Mouse (Mus musculus): ENCODE measurements around the gene Hist2h3c1. TPM values are rescaled to one million over a fixed set of nuclear protein-coding genes. Genes with fewer than 3 reads are reported as not detected.
"Not testable (repeated sequence)": the region's sequence is repeated elsewhere in the genome, so short reads cannot be mapped to it uniquely, and the experiment has no call there.

Gene Hist2h3c1
- polyA plus RNA-seq, 1 experiment from 2014 or later, result not detected

DNA sequence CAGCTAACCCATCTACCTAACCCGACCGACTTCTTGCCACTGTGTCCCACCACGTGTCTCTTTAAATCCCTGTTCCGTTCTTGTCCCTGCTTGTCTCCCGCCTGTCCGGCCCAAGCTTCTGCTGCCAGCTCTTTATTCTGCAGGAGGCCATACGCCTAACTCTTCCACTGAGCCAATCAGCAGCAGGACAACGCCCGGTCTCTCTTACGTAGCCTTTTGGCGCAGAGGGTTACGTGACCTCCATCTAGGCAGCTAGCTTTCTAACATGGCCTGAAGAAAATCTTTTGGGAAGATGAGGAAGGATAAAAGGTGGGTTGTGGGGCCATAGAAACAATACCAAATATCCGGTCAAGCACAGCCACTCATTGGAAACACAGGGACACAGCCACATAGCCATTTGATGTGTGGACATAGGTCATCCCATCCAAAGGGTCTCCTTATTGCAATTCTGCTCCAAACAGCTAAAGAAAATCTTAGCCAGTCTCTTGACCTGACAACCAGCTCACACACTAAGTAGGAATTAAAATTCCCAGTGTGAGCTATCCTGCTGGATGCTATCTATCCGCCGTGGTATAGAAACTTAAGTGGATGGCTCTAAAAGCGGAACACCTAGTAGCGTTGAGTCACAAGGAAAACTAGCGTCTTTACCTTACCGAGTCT lies 15.9 kb downstream of the Hist2h3c1 start:
- H3K9me3 ChIP-seq, result no peaks in the 10 kb centered on the region
- H3K9ac ChIP-seq, result peak overlapping the region; percentile 87
- WGBS, result under 1% methylated on average over 19 of the region's 19 CpGs
- no peaks in the 10 kb centered on the region for H3K36me3 ChIP-seq
- peak overlapping the region; percentile 76 for H3K4me2 ChIP-seq
- H3K27me3 ChIP-seq, result no peaks in the 10 kb centered on the region
- H3K4me3 ChIP-seq, result peak overlapping the region; percentile 62
- peak overlapping the region; percentile 99 for H3K27ac ChIP-seq
- peaks cover 29% of the 10 kb centered on the region for H3K4me1 ChIP-seq
- 0 out of 2 replicates have a peak, but pooled peaks have one; percentile 50 for ATAC-seq (ENCODE audit: insufficient number of reproducible peaks, insufficient read depth, low FRiP score, low TSS enrichment, low read depth)

DNA sequence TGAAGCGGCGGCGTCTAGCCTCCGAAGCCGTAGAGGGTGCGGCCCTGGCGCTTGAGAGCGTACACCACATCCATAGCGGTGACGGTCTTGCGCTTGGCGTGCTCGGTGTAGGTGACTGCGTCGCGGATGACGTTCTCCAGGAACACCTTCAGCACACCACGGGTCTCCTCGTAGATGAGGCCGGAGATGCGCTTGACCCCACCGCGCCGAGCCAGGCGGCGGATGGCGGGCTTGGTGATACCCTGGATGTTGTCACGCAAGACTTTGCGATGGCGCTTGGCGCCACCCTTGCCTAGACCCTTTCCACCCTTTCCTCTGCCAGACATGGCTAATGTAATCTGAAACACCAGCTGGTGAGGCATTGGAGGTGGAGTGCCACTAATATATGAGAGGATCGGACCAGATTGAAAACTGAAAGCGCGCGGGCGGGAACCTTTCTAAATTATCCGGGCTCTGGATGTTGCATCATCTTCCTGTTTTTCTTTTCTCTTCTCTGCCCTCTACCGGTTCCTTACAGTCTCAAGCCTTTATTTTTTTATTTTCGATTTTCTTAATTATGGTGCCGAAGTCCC lies 16.6 kb downstream of the Hist2h3c1 start, which contains the start of gene Hist2h4:
Gene Hist2h4 (minus strand): TSS at position 333 of the 572 bp plus-strand sequence.
- under 1% methylated on average over 40 of the region's 40 CpGs for WGBS
- H3K4me1 ChIP-seq, result peaks cover 36% of the 10 kb centered on the region
- no peaks in the 10 kb centered on the region for H3K9me3 ChIP-seq
- peak within 1 kb of the TSS; percentile 87 for H3K9ac ChIP-seq
- H3K4me3 ChIP-seq, result peak within 1 kb of the TSS; percentile 62
- no peaks in the 10 kb centered on the region for H3K36me3 ChIP-seq
- no peaks in the 10 kb centered on the region for H3K27me3 ChIP-seq
- peak; percentile 83 for ATAC-seq (ENCODE audit: insufficient number of reproducible peaks, insufficient read depth, low FRiP score, low TSS enrichment, low read depth)
- H3K4me2 ChIP-seq, result peak within 1 kb of the TSS; percentile 76
- peak within 1 kb of the TSS; percentile 99 for H3K27ac ChIP-seq

DNA sequence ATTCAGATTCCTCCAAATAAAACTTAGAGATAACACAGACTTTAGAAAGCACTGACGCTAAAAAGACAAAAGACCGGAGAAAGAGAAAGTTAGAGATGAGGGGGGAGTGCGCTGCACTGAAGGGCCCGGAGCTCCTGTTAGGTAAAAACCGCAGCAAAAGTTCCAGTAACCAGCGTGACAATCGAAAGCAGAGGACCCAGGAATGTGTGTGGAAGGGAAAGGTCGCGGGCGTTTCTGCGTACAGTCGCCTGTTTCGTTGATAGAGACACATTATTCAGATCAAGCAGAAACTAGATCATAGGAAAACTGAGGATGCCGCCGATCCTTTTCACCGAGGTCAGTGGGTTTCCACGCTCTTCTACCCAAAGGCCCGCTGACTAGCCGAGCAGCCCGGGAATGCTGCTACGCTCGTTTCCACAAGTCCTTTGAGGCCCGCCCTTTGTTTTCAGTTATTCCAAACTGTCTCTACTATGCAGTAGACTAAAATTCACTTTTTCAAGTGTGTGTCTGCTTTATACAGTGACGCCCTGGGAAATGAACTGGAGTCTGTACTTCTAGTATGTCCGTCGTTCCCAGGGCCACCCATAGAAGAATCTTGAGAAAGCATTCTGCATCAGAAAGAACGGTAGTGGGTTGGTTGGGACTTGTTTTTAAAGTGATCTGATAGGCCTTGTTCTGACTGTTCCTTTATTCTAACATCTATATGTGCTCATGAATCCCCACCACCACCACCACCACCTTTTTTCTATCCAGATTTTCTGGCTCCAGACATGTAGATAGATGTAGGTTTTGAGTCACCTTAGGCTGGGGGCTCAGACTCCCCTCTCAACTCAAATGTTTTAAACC lies 17.3 kb downstream of the Hist2h3c1 start:
- Histone ChIP-seq H3K4me2 (peak overlapping the region; percentile 76), H3K4me1 (peaks cover 38% of the 10 kb centered on the region), H3K9ac (peak overlapping the region; percentile 83), H3K27ac (peak overlapping the region; percentile 99), H3K9me3 (no peaks in the 10 kb centered on the region), H3K27me3 (no peaks in the 10 kb centered on the region), H3K4me3 (peak overlapping the region; percentile 62), H3K36me3 (no peaks in the 10 kb centered on the region)
- ATAC-seq (ENCODE audit: insufficient number of reproducible peaks, insufficient read depth, low FRiP score, low TSS enrichment, low read depth), result no peak
- 6% methylated on average over 27 of the region's 27 CpGs for WGBS

DNA sequence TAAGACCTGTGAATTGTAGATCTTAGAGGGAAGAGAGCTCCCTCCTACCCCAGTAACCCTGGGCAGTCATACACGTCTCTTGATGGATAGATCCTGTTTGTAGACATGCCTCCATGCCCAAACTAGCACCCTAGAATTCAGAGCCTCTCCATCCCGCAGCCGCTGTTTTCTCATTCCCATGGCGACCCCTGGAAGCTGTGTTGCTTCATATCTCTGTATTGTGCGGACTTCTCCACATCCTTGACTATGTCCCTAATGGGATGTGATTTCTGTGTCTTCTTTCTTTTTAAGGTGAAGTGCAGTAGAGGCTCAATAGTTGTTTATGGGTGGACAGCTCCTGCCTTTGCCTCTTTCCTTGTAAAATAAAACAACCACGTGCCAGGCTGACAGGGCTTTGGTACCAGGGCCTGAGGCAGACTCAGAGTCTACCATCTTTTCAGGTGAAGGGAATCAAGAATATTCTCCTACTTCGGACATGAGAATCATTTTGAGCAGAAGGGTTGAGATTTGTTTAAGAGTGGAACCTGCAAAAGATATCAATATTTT lies 18.0 kb downstream of the Hist2h3c1 start:
- Histone ChIP-seq H3K4me2 (peak overlapping the region; percentile 76), H3K27ac (peak overlapping the region; percentile 99), H3K36me3 (no peaks in the 10 kb centered on the region), H3K9me3 (no peaks in the 10 kb centered on the region), H3K27me3 (no peaks in the 10 kb centered on the region), H3K9ac (peak overlapping the region; percentile 83), H3K4me3 (peak overlapping the region; percentile 62), H3K4me1 (peaks cover 38% of the 10 kb centered on the region)
- ATAC-seq (ENCODE audit: insufficient number of reproducible peaks, insufficient read depth, low FRiP score, low TSS enrichment, low read depth), result no peak
- WGBS, result 74% methylated on average over 7 of the region's 7 CpGs

DNA sequence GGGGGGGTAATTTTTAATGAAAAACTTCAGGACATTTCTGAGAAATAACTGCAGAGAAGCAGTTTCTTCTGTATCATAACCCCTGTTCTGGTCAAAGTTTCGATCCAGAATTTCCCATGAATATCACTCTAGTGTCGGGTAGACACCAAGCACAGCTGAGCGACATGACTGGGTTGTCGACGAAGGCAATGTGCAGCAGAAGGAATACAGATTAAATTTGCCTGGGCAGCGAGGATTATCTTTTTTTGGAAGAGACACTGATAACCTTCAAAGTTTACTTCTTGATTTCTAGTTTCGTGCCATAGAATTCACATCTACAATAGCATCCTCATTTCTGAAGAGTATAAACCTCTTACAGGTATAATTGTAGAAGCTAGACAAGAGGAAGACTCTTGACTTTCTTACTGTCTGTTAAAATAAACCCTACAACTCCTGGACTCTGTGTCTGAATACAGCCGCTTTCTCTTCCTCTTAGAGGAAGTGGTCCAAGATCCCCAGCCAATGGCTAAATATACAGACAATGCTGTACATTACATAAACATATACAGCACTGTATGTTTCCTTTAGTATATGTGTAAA lies 19.7 kb downstream of the Hist2h3c1 start:
- WGBS, result 86% methylated on average over 8 of the region's 8 CpGs
- Histone ChIP-seq H3K4me1 (peaks cover 42% of the 10 kb centered on the region), H3K36me3 (no peaks in the 10 kb centered on the region), H3K9ac (no peak overlapping the region), H3K4me2 (no peak overlapping the region), H3K4me3 (no peak overlapping the region), H3K27ac (peak overlapping the region; percentile 11; the same call in 1 of the 2 replicates), H3K27me3 (no peaks in the 10 kb centered on the region), H3K9me3 (no peaks in the 10 kb centered on the region)
- ATAC-seq (ENCODE audit: insufficient number of reproducible peaks, insufficient read depth, low FRiP score, low TSS enrichment, low read depth), result no peak

DNA sequence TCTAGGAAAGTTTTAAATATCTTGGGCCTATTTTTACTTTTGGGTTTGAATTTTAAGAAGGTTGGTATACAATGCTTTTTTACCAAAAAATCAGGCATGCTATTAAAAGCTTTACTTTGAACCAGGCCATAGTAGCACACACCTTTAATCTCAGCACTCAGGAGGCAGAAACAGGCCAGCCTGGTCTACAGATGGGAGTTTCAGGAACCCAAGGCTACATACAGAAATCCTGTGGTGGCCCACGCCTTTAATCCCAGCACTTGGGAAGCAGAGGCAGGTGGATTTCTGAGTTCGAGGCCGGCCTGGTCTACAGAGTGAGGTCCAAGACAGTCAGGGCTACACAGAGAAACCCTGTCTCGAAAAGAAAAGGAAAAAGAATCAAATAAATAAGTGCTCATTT lies 21.1 kb downstream of the Hist2h3c1 start:
- H3K4me2 ChIP-seq, result peak overlapping the region; percentile 87
- H3K4me3 ChIP-seq, result no peak overlapping the region
- H3K9me3 ChIP-seq, result no peaks in the 10 kb centered on the region
- H3K27ac ChIP-seq, result peak overlapping the region; percentile 97
- H3K36me3 ChIP-seq, result no peaks in the 10 kb centered on the region
- no peak for ATAC-seq (ENCODE audit: insufficient number of reproducible peaks, insufficient read depth, low FRiP score, low TSS enrichment, low read depth)
- WGBS, result 69% methylated on average over 4 of the region's 4 CpGs
- H3K4me1 ChIP-seq, result peaks cover 33% of the 10 kb centered on the region
- H3K9ac ChIP-seq, result no peak overlapping the region
- no peaks in the 10 kb centered on the region for H3K27me3 ChIP-seq

DNA sequence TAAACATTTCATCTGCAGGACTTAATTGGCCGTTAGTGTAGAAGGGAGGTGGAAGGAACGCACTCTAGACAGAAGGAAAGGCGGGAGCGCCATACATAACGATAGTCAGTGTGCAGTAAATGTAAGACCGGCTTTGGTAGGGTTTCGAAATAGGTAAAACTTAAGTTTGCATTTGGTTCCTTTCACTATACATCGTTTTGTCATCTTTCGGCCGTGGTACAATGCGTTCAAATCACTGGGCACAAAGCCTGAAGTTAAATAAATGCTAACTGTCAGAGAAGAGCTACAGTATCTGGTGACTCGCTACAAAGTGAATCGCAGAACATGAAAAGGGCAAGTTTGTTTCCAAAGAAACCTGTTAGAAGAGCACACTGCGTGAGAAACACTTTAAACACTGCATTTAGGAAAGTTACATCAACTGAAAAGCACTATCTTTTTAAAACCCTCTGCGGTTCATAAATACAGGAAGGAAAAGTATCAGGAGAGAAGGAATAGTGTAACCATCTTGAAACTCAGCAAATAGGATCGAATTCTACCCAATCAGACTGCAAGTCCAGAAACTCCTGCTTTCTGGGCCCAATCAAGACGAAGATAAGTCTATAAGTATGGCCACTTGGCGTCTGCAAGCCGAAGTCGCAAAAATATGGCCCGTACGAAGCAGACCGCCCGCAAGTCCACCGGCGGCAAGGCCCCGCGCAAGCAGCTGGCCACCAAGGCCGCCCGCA lies 21.7 kb downstream of the Hist2h3c1 start, which contains the start of gene Hist2h3b:
Gene Hist2h3b (plus strand): TSS at position 604 of the 725 bp plus-strand sequence.
- peak within 1 kb of the TSS; percentile 57 for H3K4me3 ChIP-seq
- peak within 1 kb of the TSS; percentile 97 for H3K27ac ChIP-seq
- peaks cover 32% of the 10 kb centered on the region for H3K4me1 ChIP-seq
- H3K9ac ChIP-seq, result peak within 1 kb of the TSS; percentile 83
- 21% methylated on average over 30 of the region's 30 CpGs for WGBS
- peak; percentile 62; the same call in 1 of the 2 replicates for ATAC-seq (ENCODE audit: insufficient number of reproducible peaks, insufficient read depth, low FRiP score, low TSS enrichment, low read depth)
- no peaks in the 10 kb centered on the region for H3K27me3 ChIP-seq
- H3K4me2 ChIP-seq, result peak within 1 kb of the TSS; percentile 87
- H3K9me3 ChIP-seq, result no peaks in the 10 kb centered on the region
- no peaks in the 10 kb centered on the region for H3K36me3 ChIP-seq

DNA sequence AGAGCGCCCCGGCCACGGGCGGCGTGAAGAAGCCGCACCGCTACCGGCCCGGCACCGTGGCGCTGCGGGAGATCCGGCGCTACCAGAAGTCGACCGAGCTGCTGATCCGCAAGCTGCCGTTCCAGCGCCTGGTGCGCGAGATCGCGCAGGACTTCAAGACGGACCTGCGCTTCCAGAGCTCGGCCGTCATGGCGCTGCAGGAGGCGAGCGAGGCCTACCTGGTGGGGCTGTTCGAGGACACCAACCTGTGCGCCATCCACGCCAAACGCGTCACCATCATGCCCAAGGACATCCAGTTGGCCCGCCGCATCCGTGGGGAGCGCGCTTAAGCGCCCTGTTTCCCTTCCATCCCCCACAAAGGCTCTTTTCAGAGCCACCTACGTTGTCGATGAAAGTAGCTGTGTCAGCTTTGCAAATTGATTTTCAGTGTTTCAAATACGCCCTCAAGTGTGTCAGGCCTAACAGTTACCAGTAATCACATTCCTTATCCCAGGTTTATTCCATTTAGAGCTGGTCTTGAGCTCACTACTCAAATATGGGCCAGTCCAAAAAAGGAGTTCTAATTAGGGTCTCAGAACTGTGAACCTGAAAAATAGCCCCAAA lies 22.4 kb downstream of the Hist2h3c1 start:
- Histone ChIP-seq H3K4me2 (peak overlapping the region; percentile 87), H3K27ac (peak overlapping the region; percentile 97), H3K4me3 (peak overlapping the region; percentile 57), H3K4me1 (peaks cover 31% of the 10 kb centered on the region), H3K9ac (peak overlapping the region; percentile 83)
- not testable (repeated sequence) for H3K9me3 ChIP-seq, H3K27me3 ChIP-seq, H3K36me3 ChIP-seq
- ATAC-seq (ENCODE audit: insufficient number of reproducible peaks, insufficient read depth, low FRiP score, low TSS enrichment, low read depth), result peak; percentile 8; the same call in 1 of the 2 replicates
- WGBS, result 0% methylated on average over 20 of the region's 44 CpGs

DNA sequence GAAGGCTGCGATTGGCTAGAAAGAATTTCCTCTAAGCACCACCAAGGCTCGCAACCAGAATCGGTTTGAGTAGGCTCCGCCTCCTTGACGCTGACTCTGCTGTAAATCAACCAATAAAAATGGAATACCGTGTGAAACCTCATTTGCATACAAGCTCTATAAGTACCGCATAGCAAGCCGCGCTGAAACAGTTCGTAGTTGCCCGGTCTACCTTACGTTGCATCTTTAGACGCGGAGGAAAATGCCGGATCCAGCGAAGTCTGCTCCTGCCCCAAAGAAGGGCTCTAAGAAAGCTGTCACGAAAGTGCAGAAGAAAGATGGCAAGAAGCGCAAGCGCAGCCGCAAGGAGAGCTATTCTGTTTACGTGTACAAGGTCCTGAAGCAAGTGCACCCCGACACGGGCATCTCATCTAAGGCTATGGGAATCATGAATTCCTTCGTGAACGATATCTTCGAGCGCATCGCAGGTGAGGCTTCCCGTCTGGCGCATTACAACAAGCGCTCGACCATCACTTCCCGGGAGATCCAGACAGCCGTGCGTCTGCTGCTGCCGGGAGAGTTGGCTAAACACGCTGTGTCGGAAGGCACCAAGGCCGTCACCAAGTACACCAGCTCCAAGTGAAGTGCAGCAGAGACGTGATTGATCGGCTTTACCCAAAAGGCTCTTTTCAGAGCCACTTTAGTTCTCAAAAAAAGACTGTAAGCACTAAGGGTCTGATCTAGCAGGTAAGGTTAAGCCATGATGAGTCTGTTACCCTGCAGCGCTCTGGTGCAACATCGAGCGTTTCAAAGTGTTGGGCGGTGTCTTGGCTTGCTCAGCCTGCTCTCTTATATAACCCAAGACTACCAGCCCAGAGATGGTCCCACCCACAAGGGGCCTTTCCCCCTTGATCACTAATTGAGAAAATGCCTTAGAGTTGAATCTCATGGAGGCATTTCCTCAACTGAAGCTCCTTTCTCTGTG lies 23.3 kb downstream of the Hist2h3c1 start, which contains the start of gene Hist2h2bb:
Gene Hist2h2bb (plus strand): TSS at position 242 of the 964 bp plus-strand sequence.
- peak; percentile 95 for ATAC-seq (ENCODE audit: insufficient number of reproducible peaks, insufficient read depth, low FRiP score, low TSS enrichment, low read depth)
- Histone ChIP-seq H3K4me3 (peak within 1 kb of the TSS; percentile 57), H3K27ac (peak within 1 kb of the TSS; percentile 97), H3K9me3 (no peaks in the 10 kb centered on the region), H3K27me3 (no peaks in the 10 kb centered on the region), H3K36me3 (no peaks in the 10 kb centered on the region), H3K4me2 (peak within 1 kb of the TSS; percentile 87), H3K4me1 (peaks cover 22% of the 10 kb centered on the region), H3K9ac (peak within 1 kb of the TSS; percentile 83)
- under 1% methylated on average over 45 of the region's 45 CpGs for WGBS
